Mouse (Mus musculus): ENCODE measurements around the gene Mettl7b. TPM values are rescaled to one million over a fixed set of nuclear protein-coding genes. Genes with fewer than 3 reads are reported as not detected.
A peak's percentile ranks its signal among the peaks of the same experiment; 100 is the strongest.

Gene Mettl7b
- polyA plus RNA-seq, 1 experiment from 2014 or later, result 0.10 TPM

- ATAC-seq (no peak), DNase-seq (ENCODE audit: low spot score) (no peak)
- Histone ChIP-seq H3K9me3 (ENCODE audit: low read length) (no peaks in the 10 kb centered on the region), H3K9ac (replicated peaks; ENCODE audit: low read depth) (no peak overlapping the region), H3K4me1 (ENCODE audit: insufficient read depth, low read depth, low read length) (no peaks in the 10 kb centered on the region), H3K27ac (ENCODE audit: low read length) (no peak overlapping the region), H3K4me3 (ENCODE audit: low read depth, low read length) (no peak overlapping the region), H3K27me3 (replicated peaks; ENCODE audit: insufficient read depth, low read length) (no peaks in the 10 kb centered on the region), H3K36me3 (ENCODE audit: insufficient read depth, low read length) (no peaks in the 10 kb centered on the region), H3K4me2 (replicated peaks; ENCODE audit: low read depth, low read length) (no peak overlapping the region)
- WGBS, result 59% methylated on average over 4 of the region's 4 CpGs
- TF ChIP-seq EP300 (IDR thresholded peaks at IDR 0.05), result no peak
- TF ChIP-seq CTCF (IDR thresholded peaks at IDR 0.05), result no peak
These were observed 12.1 kb upstream of the Mettl7b start for GRCm38 (mm10) chr10:128972841-128973240.

- no peaks in the 10 kb centered on the region for H3K4me1 ChIP-seq (ENCODE audit: insufficient read depth, low read depth, low read length)
- TF ChIP-seq EP300 (IDR thresholded peaks at IDR 0.05), result no peak
- H3K4me2 ChIP-seq (replicated peaks; ENCODE audit: low read depth, low read length), result no peak overlapping the region
- no peak overlapping the region for H3K4me3 ChIP-seq (ENCODE audit: low read depth, low read length)
- no peaks in the 10 kb centered on the region for H3K27me3 ChIP-seq (replicated peaks; ENCODE audit: insufficient read depth, low read length)
- 32% methylated on average over 1 of the region's 1 CpGs for WGBS
- DNase-seq (ENCODE audit: low spot score), result peak; percentile 44
- H3K36me3 ChIP-seq (ENCODE audit: insufficient read depth, low read length), result no peaks in the 10 kb centered on the region
- H3K9me3 ChIP-seq (ENCODE audit: low read length), result no peaks in the 10 kb centered on the region
- H3K9ac ChIP-seq (replicated peaks; ENCODE audit: low read depth), result no peak overlapping the region
- no peak for ATAC-seq
- no peak overlapping the region for H3K27ac ChIP-seq (ENCODE audit: low read length)
These were observed 10.0 kb upstream of the Mettl7b start for GRCm38 (mm10) chr10:128970740-128971250.

GRCm38 (mm10) chr10:128968341-128968749, 7.6 kb upstream of the Mettl7b start:
- DNase-seq (ENCODE audit: low spot score) (peak; percentile 88), ATAC-seq (peak; percentile 95)
- H3K9ac ChIP-seq (replicated peaks; ENCODE audit: low read depth), result no peak overlapping the region
- no peak for TF ChIP-seq CTCF (IDR thresholded peaks at IDR 0.05)
- peak; percentile 23; the same call in 1 of the 2 replicates for TF ChIP-seq EP300 (IDR thresholded peaks at IDR 0.05)
- H3K9me3 ChIP-seq (ENCODE audit: low read length), result no peaks in the 10 kb centered on the region
- H3K36me3 ChIP-seq (ENCODE audit: insufficient read depth, low read length), result no peaks in the 10 kb centered on the region
- H3K4me1 ChIP-seq (ENCODE audit: insufficient read depth, low read depth, low read length), result no peaks in the 10 kb centered on the region
- H3K27me3 ChIP-seq (replicated peaks; ENCODE audit: insufficient read depth, low read length), result no peaks in the 10 kb centered on the region
- no peak overlapping the region for H3K27ac ChIP-seq (ENCODE audit: low read length)
- H3K4me3 ChIP-seq (ENCODE audit: low read depth, low read length), result no peak overlapping the region
- 12% methylated on average over 1 of the region's 1 CpGs for WGBS
- no peak overlapping the region for H3K4me2 ChIP-seq (replicated peaks; ENCODE audit: low read depth, low read length)

- Histone ChIP-seq H3K27me3 (replicated peaks; ENCODE audit: insufficient read depth, low read length) (no peaks in the 10 kb centered on the region), H3K9me3 (ENCODE audit: low read length) (no peaks in the 10 kb centered on the region), H3K4me3 (ENCODE audit: low read depth, low read length) (no peak overlapping the region), H3K27ac (ENCODE audit: low read length) (no peak overlapping the region), H3K4me1 (ENCODE audit: insufficient read depth, low read depth, low read length) (no peaks in the 10 kb centered on the region), H3K9ac (replicated peaks; ENCODE audit: low read depth) (no peak overlapping the region), H3K36me3 (ENCODE audit: insufficient read depth, low read length) (no peaks in the 10 kb centered on the region), H3K4me2 (replicated peaks; ENCODE audit: low read depth, low read length) (no peak overlapping the region)
- WGBS, result 53% methylated on average over 6 of the region's 6 CpGs
- no peak for TF ChIP-seq EP300 (IDR thresholded peaks at IDR 0.05)
- TF ChIP-seq CTCF (IDR thresholded peaks at IDR 0.05), result no peak
- peak; percentile 47 for ATAC-seq
- peak; percentile 85 for DNase-seq (ENCODE audit: low spot score)
These were observed 5.1 kb upstream of the Mettl7b start for GRCm38 (mm10) chr10:128965871-128966270.

GRCm38 (mm10) chr10:128964961-128965360, 4.2 kb upstream of the Mettl7b start:
- no peaks in the 10 kb centered on the region for H3K27me3 ChIP-seq (replicated peaks; ENCODE audit: insufficient read depth, low read length)
- 61% methylated on average over 2 of the region's 2 CpGs for WGBS
- no peak overlapping the region for H3K27ac ChIP-seq (ENCODE audit: low read length)
- no peak overlapping the region for H3K4me3 ChIP-seq (ENCODE audit: low read depth, low read length)
- H3K9me3 ChIP-seq (ENCODE audit: low read length), result no peaks in the 10 kb centered on the region
- DNase-seq (ENCODE audit: low spot score), result no peak
- H3K4me2 ChIP-seq (replicated peaks; ENCODE audit: low read depth, low read length), result no peak overlapping the region
- no peaks in the 10 kb centered on the region for H3K4me1 ChIP-seq (ENCODE audit: insufficient read depth, low read depth, low read length)
- H3K36me3 ChIP-seq (ENCODE audit: insufficient read depth, low read length), result no peaks in the 10 kb centered on the region
- no peak for TF ChIP-seq EP300 (IDR thresholded peaks at IDR 0.05)
- TF ChIP-seq CTCF (IDR thresholded peaks at IDR 0.05), result no peak
- no peak for ATAC-seq
- no peak overlapping the region for H3K9ac ChIP-seq (replicated peaks; ENCODE audit: low read depth)

- no peak overlapping the region for H3K9ac ChIP-seq (replicated peaks; ENCODE audit: low read depth)
- 65% methylated on average over 4 of the region's 4 CpGs for WGBS
- no peaks in the 10 kb centered on the region for H3K27me3 ChIP-seq (replicated peaks; ENCODE audit: insufficient read depth, low read length)
- ATAC-seq (no peak), DNase-seq (ENCODE audit: low spot score) (no peak)
- no peaks in the 10 kb centered on the region for H3K36me3 ChIP-seq (ENCODE audit: insufficient read depth, low read length)
- H3K4me1 ChIP-seq (ENCODE audit: insufficient read depth, low read depth, low read length), result no peaks in the 10 kb centered on the region
- TF ChIP-seq EP300 (IDR thresholded peaks at IDR 0.05) (no peak), CTCF (IDR thresholded peaks at IDR 0.05) (no peak)
- no peaks in the 10 kb centered on the region for H3K9me3 ChIP-seq (ENCODE audit: low read length)
- H3K4me2 ChIP-seq (replicated peaks; ENCODE audit: low read depth, low read length), result no peak overlapping the region
- H3K27ac ChIP-seq (ENCODE audit: low read length), result no peak overlapping the region
- no peak overlapping the region for H3K4me3 ChIP-seq (ENCODE audit: low read depth, low read length)
These were observed 646 bp downstream of the Mettl7b start for GRCm38 (mm10) chr10:128960142-128960541.

- Histone ChIP-seq H3K9me3 (ENCODE audit: low read length) (no peaks in the 10 kb centered on the region), H3K27me3 (replicated peaks; ENCODE audit: insufficient read depth, low read length) (no peaks in the 10 kb centered on the region), H3K4me3 (ENCODE audit: low read depth, low read length) (no peak overlapping the region), H3K36me3 (ENCODE audit: insufficient read depth, low read length) (no peaks in the 10 kb centered on the region), H3K4me1 (ENCODE audit: insufficient read depth, low read depth, low read length) (no peaks in the 10 kb centered on the region), H3K4me2 (replicated peaks; ENCODE audit: low read depth, low read length) (no peak overlapping the region), H3K9ac (replicated peaks; ENCODE audit: low read depth) (no peak overlapping the region), H3K27ac (ENCODE audit: low read length) (no peak overlapping the region)
- ATAC-seq (no peak), DNase-seq (ENCODE audit: low spot score) (no peak)
- TF ChIP-seq EP300 (IDR thresholded peaks at IDR 0.05), result no peak
- TF ChIP-seq CTCF (IDR thresholded peaks at IDR 0.05), result no peak
- 73% methylated on average over 10 of the region's 10 CpGs for WGBS
These were observed 2.4 kb downstream of the Mettl7b start for GRCm38 (mm10) chr10:128958340-128958739.
